Mouse (Mus musculus) ES-Bruce4 (cell line): Measurements from ENCODE around the gene Map3k14.

ENCODE experiments used
- CTCF ChIP-seq: IDR thresholded peaks from one replicate; pipeline ENCODE4 v1.8.1; 2011; ENCODE audit warnings: low read depth, low read length
- EP300 ChIP-seq: IDR thresholded peaks from 2 replicates; pipeline ENCODE4 v1.6.1; 2011; ENCODE audit warnings: low read depth, low read length; ENCODE audit not compliant: insufficient read depth

GRCm38 (mm10) chr11:103177216-103177615 is 90.1 kb downstream of the Map3k14 start:
- no peak for TF ChIP-seq EP300
- TF ChIP-seq CTCF, result no peak
